Mouse (Mus musculus) gastrocnemius, postnatal 25 days (tissue): ENCODE data around the gene Asprv1. TPM values are rescaled to one million over a fixed set of nuclear protein-coding genes. Genes with fewer than 3 reads are reported as not detected.

ENCODE experiments used
- DNase-seq: peaks from one replicate; pipeline ENCODE4 v3.0.0; 2022
- total RNA-seq, 2 experiments: library from RNA; stranded (reverse); gene quantifications; 1 replicate in 1 of 2; 2 replicates in 1 of 2; pipeline ENCODE4 v1.2.3; 2021

Gene Asprv1
- total RNA-seq, 2 experiments from 2014 or later = not detected

GRCm38 (mm10) chr6:86665560-86666307 lies 37.8 kb downstream of the Asprv1 start:
- DNase-seq = no peak

- no peak for DNase-seq
Observed at GRCm38 (mm10) chr6:86667061-86667460, 39.1 kb downstream of the Asprv1 start.

- DNase-seq = no peak
Observed at GRCm38 (mm10) chr6:86668580-86669239, 40.7 kb downstream of the Asprv1 start, which contains the start of gene Mxd1. Mxd1 (minus strand) TSS chr6:86669161.

GRCm38 (mm10) chr6:86669240-86669727 lies 41.3 kb downstream of the Asprv1 start:
- DNase-seq = peak; percentile 100

GRCm38 (mm10) chr6:86670873-86671272 lies 42.9 kb downstream of the Asprv1 start:
- peak; percentile 21 for DNase-seq

- no peak for DNase-seq
Observed at GRCm38 (mm10) chr6:86678341-86678740, 50.4 kb downstream of the Asprv1 start.

Other genes with a start within 250 kb of the Asprv1 start
- gene Pcyox1, start 231.0 kb upstream of the Asprv1 start, total RNA-seq = 10 to 100 TPM; 50.7 to 65.0 TPM
- 10 to 100 TPM; 18.7 to 23.4 TPM for gene Tia1, start 223.9 kb upstream of the Asprv1 start, total RNA-seq
- not detected for gene Gm44790, start 201.5 kb upstream of the Asprv1 start, total RNA-seq
- 1 to 10 TPM; 6.1 to 6.4 TPM for gene C87436, start 189.8 kb upstream of the Asprv1 start, total RNA-seq
- gene Pcbp1, start 101.8 kb upstream of the Asprv1 start, total RNA-seq = 100 to 1,000 TPM in 1 of 2 experiments, 10 to 100 TPM in 1; 99.7 to 116 TPM
- 1 to 10 TPM; 2.7 to 3.0 TPM for gene Mxd1, start 41.0 kb downstream of the Asprv1 start, total RNA-seq
- 10 to 100 TPM; 73.4 to 74.7 TPM for gene Snrnp27, start 56.4 kb downstream of the Asprv1 start, total RNA-seq
- gene Gmcl1, start 105.2 kb downstream of the Asprv1 start, total RNA-seq = 1 to 10 TPM; 2.4 to 2.8 TPM
- gene Anxa4, start 165.4 kb downstream of the Asprv1 start, total RNA-seq = 10 to 100 TPM; 13.4 to 19.7 TPM
- 10 to 100 TPM; 33.1 to 33.3 TPM for gene Aak1, start 221.4 kb downstream of the Asprv1 start, total RNA-seq